Mouse (Mus musculus) CH12.LX (cell line): ENCODE results near the gene 1110065P20Rik.

Experiments used
- CTCF ChIP-seq, 2 experiments: IDR thresholded peaks in 1 of 2; conservative IDR thresholded peaks in 1 of 2; 2 replicates each; pipeline ENCODE4 v1.5.1; 2011 to 2012; ENCODE audit warnings: low read depth in 2 of 2, low read length in 2 of 2, improper control_type of control experiment in 1 of 2, inconsistent platforms in 1 of 2, mild to moderate bottlenecking in 1 of 2, moderate library complexity in 1 of 2
- POLR2A ChIP-seq: IDR thresholded peaks from 2 replicates; pipeline ENCODE4 v1.6.1; 2011; ENCODE audit warnings: low read depth, mild to moderate bottlenecking, improper control_type of control experiment, low read length
- RCOR1 ChIP-seq: conservative IDR thresholded peaks from 2 replicates; pipeline ENCODE4 v1.6.1; 2012; ENCODE audit warnings: low read depth, mild to moderate bottlenecking, inconsistent platforms, low read length, improper control_type of control experiment
- USF1 ChIP-seq: IDR thresholded peaks from 2 replicates; pipeline ENCODE4 v1.6.1; 2014; ENCODE audit warnings: low read depth, mild to moderate bottlenecking, inconsistent platforms, low read length, improper control_type of control experiment
- ZKSCAN1 ChIP-seq: IDR thresholded peaks from 2 replicates; pipeline ENCODE4 v1.6.1; 2012; ENCODE audit warnings: low read depth, inconsistent platforms, low read length, improper control_type of control experiment, borderline replicate concordance

- TF ChIP-seq CTCF (conservative IDR thresholded peaks at IDR 0.05 in 1 of 2, IDR thresholded peaks at IDR 0.05 in 1 of 2; ENCODE audit: low read depth in 2 of 2, low read length in 2 of 2) (no peak), POLR2A (no peak), ZKSCAN1 (no peak), USF1 (no peak), RCOR1 (no peak)
Observed at GRCm38 (mm10) chr4:124889935-124890334, 38.9 kb upstream of the 1110065P20Rik start.
